Mouse (Mus musculus) liver, postnatal 0 days (tissue): ENCODE results near the gene Gpd1l. TPM values are rescaled to one million over a fixed set of nuclear protein-coding genes. Genes with fewer than 3 reads are reported as not detected.

Experiments used
- ATAC-seq: fragments of 200-750 bp; cut with Nextera tagmentation; 2 replicates; pipeline ENCODE4 v1.8.0; 2017; ENCODE audit warnings: mild to moderate bottlenecking, moderate library complexity
- DNase-seq: peaks from one replicate; pipeline ENCODE4 v3.0.0-alpha.2; 2016
- H3K27ac ChIP-seq: fragments of 300-500 bp; sonication (generic); 2 replicates; pipeline ENCODE4 v1.5.1; 2014; ENCODE audit warnings: antibody characterized with exemption, moderate library complexity, mild to moderate bottlenecking, low read depth
- H3K27me3 ChIP-seq: fragments of 300-500 bp; sonication (generic); 2 replicates; pipeline ENCODE4 v1.6.1; 2014; ENCODE audit warnings: low read length, control low read depth, mixed read lengths; ENCODE audit not compliant: insufficient read depth
- H3K36me3 ChIP-seq: fragments of 300-500 bp; sonication (generic); replicated peaks from 2 replicates; pipeline ENCODE4 v1.6.1; 2014; ENCODE audit warnings: mild to moderate bottlenecking, control low read depth, low read length, moderate library complexity, mixed read lengths; ENCODE audit not compliant: insufficient read depth
- H3K4me1 ChIP-seq: fragments of 300-500 bp; sonication (generic); 2 replicates; pipeline ENCODE4 v1.6.1; 2014; ENCODE audit warnings: antibody characterized with exemption, mild to moderate bottlenecking, control low read depth; ENCODE audit not compliant: insufficient read depth
- H3K4me2 ChIP-seq: fragments of 300-500 bp; sonication (generic); 2 replicates; pipeline ENCODE4 v1.6.1; 2014; ENCODE audit warnings: low read depth, mild to moderate bottlenecking, low read length, moderate library complexity, mixed read lengths
- H3K4me3 ChIP-seq: fragments of 300-500 bp; sonication (generic); 2 replicates; pipeline ENCODE4 v1.5.1; 2014; ENCODE audit warnings: low read depth, low read length
- H3K9ac ChIP-seq: fragments of 300-500 bp; sonication (generic); replicated peaks from 2 replicates; pipeline ENCODE4 v1.6.1; 2014; ENCODE audit warnings: mild to moderate bottlenecking, moderate library complexity
- H3K9me3 ChIP-seq: fragments of 300-500 bp; sonication (generic); 2 replicates; pipeline ENCODE4 v1.6.1; 2016; ENCODE audit warnings: mild to moderate bottlenecking, control low read depth, low read length, mixed read lengths
- CTCF ChIP-seq: sonication (generic); IDR thresholded peaks from 2 replicates; pipeline ENCODE4 v1.5.1; 2016; ENCODE audit warnings: antibody characterized with exemption, low read depth
- EP300 ChIP-seq: IDR thresholded peaks from 2 replicates; pipeline ENCODE4 v1.6.1; 2016; ENCODE audit warnings: antibody characterized with exemption, low read depth, mild to moderate bottlenecking
- WGBS: fragments of 180-500 bp; shearing (Covaris S2); extraction: QIAGEN DNeasy Blood & Tissue Kit; methylation state at CpG from one replicate; pipeline ENCODE4 v1.1.7; 2014; ENCODE audit not compliant: insufficient replicate concordance; 5-methylcytosine and 5-hydroxymethylcytosine counted together
- polyA plus RNA-seq: library from polyadenylated mRNA; unstranded; fragments of >200 nt; fragmentation: Nextera tagmentation; extraction: Ambion mirVana; gene quantifications from 2 replicates; pipeline ENCODE4 v1.2.1, GENCODE M21; 2015

Gpd1l gene
- polyA plus RNA-seq, 1 experiment from 2014 or later = 6.8 TPM

DNA sequence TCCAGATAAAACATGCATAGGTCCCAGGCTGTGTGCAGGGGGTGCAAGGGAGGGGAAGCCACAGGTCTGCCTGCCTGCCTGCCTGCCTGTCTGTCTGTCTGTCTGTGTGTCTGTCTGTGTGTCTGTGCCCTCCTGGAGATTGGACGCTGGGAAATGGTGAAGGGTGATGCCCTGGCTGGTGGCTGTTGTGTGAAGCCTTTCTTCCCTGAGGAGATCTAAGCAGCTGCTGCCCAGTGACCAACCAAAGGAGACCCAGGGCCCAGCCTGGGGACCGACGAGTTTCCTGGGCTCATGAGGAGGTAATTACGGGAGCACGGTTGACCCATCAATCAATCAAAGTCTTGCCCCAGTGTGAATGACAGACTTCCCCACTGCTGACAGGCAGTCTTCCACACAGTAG lies 11.6 kb downstream of the Gpd1l start:
- Histone ChIP-seq H3K4me2 (no peak overlapping the region), H3K9me3 (no peaks in the 10 kb centered on the region), H3K4me1 (peaks cover 22% of the 10 kb centered on the region), H3K27ac (no peak overlapping the region), H3K9ac (no peak overlapping the region), H3K4me3 (no peak overlapping the region), H3K36me3 (peaks cover 21% of the 10 kb centered on the region), H3K27me3 (no peaks in the 10 kb centered on the region)
- ATAC-seq (no peak), DNase-seq (no peak)
- TF ChIP-seq EP300 = no peak
- TF ChIP-seq CTCF = no peak
- WGBS = 81% methylated on average over 5 of the region's 5 CpGs

DNA sequence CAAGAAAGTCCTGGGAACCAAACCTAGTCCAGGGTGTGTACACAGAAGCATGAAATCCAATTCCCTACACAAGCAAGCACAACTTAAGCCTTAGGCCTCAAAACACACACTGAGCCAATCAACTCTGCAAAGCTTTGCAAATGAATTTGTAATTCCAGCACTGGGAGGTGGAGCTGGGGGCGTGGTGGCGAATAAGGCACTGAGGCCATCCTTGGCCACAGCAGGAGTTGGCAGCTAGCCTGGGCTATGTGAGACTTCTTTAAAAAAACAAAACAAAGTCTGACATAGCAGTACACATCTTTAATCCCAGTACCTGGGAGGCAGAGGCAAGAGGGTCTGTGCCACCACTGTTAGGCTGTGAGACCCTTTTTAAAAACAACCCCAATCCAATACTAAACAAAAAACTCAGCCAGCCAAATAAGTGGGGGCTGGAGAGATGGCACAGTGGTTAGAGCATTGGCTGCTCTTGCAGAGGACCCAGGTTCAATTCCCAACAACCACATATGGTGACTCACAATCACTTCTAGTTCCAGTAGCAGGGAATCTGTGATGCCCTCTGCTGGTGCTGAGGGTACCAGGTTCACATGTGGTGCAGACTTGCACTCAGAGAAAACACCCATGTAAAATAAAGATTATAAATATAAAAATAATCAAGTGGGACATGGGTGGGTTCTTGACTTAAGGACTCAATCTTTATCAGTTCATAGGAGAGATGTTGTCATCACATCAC lies 12.3 kb downstream of the Gpd1l start:
- no peak for DNase-seq

DNA sequence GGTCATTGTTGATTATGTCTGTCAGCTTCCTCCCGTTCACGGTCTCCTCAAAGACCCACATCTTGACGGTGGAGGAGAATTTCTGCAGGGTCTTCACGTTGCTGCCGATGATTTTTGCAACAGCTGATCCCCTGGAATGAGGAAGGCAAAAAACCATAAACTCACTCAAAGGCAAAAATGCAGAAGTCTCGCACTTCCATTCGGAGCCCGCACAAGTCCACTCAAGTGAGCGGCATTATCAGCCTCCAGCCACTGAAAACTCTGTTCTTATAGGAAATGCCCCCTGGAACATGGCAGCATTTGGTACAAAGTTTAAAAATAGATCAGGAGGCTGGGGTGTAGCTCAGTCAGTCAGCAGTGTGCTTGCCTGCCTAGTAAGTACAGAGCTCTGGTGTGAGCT lies 13.2 kb downstream of the Gpd1l start:
- WGBS = 45% methylated on average over 9 of the region's 9 CpGs
- H3K27me3 ChIP-seq = no peaks in the 10 kb centered on the region
- DNase-seq (no peak), ATAC-seq (no peak)
- no peak overlapping the region for H3K4me3 ChIP-seq
- TF ChIP-seq CTCF (no peak), EP300 (no peak)
- peaks cover 34% of the 10 kb centered on the region for H3K36me3 ChIP-seq
- H3K4me2 ChIP-seq = no peak overlapping the region
- H3K27ac ChIP-seq = no peak overlapping the region
- H3K9ac ChIP-seq = no peak overlapping the region
- peaks cover 16% of the 10 kb centered on the region for H3K4me1 ChIP-seq
- no peaks in the 10 kb centered on the region for H3K9me3 ChIP-seq

More for the DNA sequence above, 12.3 kb downstream of the Gpd1l start:
- no peak overlapping the region for H3K4me3 ChIP-seq
- no peak overlapping the region for H3K27ac ChIP-seq
- WGBS = 82% methylated on average over 2 of the region's 2 CpGs
- H3K36me3 ChIP-seq = peaks cover 28% of the 10 kb centered on the region
- H3K9ac ChIP-seq = no peak overlapping the region
- no peak for ATAC-seq
- no peak overlapping the region for H3K4me2 ChIP-seq
- peaks cover 22% of the 10 kb centered on the region for H3K4me1 ChIP-seq
- no peak for TF ChIP-seq EP300
- TF ChIP-seq CTCF = peak; percentile 26; the same call in 1 of the 2 replicates
- H3K27me3 ChIP-seq = no peaks in the 10 kb centered on the region
- no peaks in the 10 kb centered on the region for H3K9me3 ChIP-seq

DNA sequence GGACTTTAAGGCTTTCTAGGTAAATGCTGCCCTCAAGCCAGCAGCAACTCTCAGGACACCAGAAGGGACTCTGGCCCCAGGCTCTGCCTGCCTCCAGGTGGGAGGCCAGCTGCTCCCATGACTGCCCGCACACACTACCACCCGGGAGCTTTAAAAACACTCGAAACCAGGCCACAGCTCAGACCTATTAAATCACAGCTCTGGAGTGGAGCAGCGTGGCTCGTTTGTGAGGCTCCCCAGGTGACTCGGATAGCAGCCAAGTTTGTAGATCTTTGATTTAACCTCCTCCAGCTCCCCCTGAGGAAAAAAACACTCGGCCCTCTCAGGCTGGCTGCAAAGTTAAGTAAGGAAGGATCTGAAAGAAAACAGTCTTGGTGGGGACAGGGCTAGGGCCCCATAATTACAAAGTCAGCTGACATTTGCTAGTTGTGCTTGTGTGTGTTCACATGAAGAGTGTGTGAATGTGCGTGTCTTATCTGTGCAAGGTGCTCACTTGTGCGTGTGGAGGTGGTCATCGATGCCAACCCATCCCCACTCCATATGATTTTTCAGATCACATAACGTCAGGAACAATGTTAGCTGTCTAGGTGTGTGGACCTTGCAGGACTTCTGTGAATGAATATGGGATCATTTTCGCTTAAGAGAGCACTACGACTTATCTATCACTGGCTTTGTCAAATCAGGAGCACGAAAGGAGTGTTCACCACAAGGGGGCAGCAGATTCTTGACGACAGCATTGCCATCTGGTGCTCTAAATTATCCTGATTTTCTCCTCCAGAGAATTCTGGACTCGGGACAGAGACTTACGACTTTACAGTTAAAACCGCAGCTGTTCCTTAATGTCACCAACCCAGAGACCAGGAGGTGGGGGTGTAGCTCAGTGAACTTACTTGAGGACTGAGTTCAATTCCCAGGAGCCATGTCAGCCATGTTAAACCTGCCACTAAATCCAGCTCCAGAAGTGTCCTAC lies 20.8 kb downstream of the Gpd1l start:
- no peak overlapping the region for H3K27ac ChIP-seq
- 58% methylated on average over 18 of the region's 18 CpGs for WGBS
- no peak overlapping the region for H3K4me2 ChIP-seq
- H3K27me3 ChIP-seq = no peaks in the 10 kb centered on the region
- H3K36me3 ChIP-seq = peaks cover 58% of the 10 kb centered on the region
- H3K9ac ChIP-seq = no peak overlapping the region
- DNase-seq (peak; percentile 75), ATAC-seq (no peak)
- peak; percentile 82 for TF ChIP-seq CTCF
- TF ChIP-seq EP300 = no peak
- H3K4me3 ChIP-seq = no peak overlapping the region
- H3K4me1 ChIP-seq = no peaks in the 10 kb centered on the region
- no peaks in the 10 kb centered on the region for H3K9me3 ChIP-seq

DNA sequence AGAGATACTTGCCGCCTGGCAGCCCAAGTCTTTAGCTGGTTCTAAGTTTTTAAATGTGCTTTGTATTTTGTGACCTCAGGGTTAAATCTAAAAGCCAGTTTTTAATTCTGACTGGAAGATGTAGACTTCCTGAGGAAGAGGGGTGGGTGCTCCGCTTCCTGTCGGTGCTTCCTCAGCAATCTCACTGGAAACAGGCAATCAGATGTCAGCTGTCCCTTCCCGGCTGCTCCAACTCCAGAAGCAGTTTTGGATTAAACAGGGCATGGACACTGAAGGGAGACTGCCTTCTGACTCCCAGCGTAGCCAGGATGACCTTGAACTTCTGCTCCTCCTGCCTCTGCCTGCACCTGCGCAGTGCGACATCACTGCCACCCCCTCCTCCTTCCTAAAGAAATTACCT lies 26.3 kb downstream of the Gpd1l start:
- Histone ChIP-seq H3K4me3 (no peak overlapping the region), H3K9ac (no peak overlapping the region), H3K4me2 (no peak overlapping the region), H3K36me3 (peaks cover 37% of the 10 kb centered on the region), H3K27ac (no peak overlapping the region), H3K4me1 (no peaks in the 10 kb centered on the region), H3K27me3 (no peaks in the 10 kb centered on the region), H3K9me3 (no peaks in the 10 kb centered on the region)
- WGBS = 55% methylated on average over 7 of the region's 7 CpGs
- peak; percentile 45; the same call in 1 of the 2 replicates for TF ChIP-seq EP300
- TF ChIP-seq CTCF = no peak
- DNase-seq (no peak), ATAC-seq (peak; percentile 23; the same call in 1 of the 2 replicates)

DNA sequence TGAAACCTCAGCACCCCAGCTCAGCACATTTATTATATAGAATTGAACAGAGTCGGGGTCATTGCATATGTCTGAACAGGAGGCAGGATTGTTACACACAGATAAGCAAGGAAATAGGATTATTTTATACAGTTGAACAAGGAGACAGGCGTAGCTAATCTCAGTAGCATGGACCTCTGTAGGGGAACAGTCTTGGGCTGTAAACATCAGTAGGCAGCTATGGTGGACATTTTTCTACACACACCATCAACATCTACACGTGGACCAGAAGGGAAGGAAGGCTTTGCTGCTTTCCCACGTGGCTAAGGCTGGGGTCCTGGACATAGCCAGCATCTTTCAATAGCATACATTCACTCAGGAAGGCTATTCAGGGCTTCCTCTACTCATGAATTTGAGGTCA lies 37.9 kb downstream of the Gpd1l start:
- WGBS = 58% methylated on average over 4 of the region's 4 CpGs
- DNase-seq = no peak
- ATAC-seq = no peak

More for the DNA sequence above, 37.9 kb downstream of the Gpd1l start:
- Histone ChIP-seq H3K9ac (no peak overlapping the region), H3K27me3 (no peaks in the 10 kb centered on the region), H3K27ac (no peak overlapping the region), H3K4me3 (no peak overlapping the region), H3K4me1 (no peaks in the 10 kb centered on the region), H3K4me2 (no peak overlapping the region), H3K36me3 (0 out of 2 replicates have a peak, but pooled peaks cover 4% of the 10 kb centered on the region), H3K9me3 (0 out of 2 replicates have a peak, but pooled peaks cover 4% of the 10 kb centered on the region)
- no peak for TF ChIP-seq EP300
- TF ChIP-seq CTCF = no peak
